Mouse (Mus musculus): ENCODE data around the gene D630003M21Rik. TPM values are rescaled to one million over a fixed set of nuclear protein-coding genes. Genes with fewer than 3 reads are reported as not detected.

The D630003M21Rik gene
- polyA plus RNA-seq, 1 experiment from 2014 or later: not detected

GRCm38 (mm10) chr2:158222664-158223063 is 6.4 kb downstream of the D630003M21Rik start:
- no peak overlapping the region for H3K27ac ChIP-seq
- WGBS (ENCODE audit: missing documents): 87% methylated on average over 4 of the region's 4 CpGs
- no peak overlapping the region for H3K4me3 ChIP-seq (ENCODE audit: inconsistent target)

GRCm38 (mm10) chr2:158221446-158222084 is 7.5 kb downstream of the D630003M21Rik start:
- Histone ChIP-seq H3K27ac (no peak overlapping the region), H3K79me2 (ENCODE audit: inconsistent target) (no peaks in the 10 kb centered on the region), H3K4me3 (ENCODE audit: inconsistent target) (no peak overlapping the region), H3K36me3 (ENCODE audit: inconsistent target) (no peaks in the 10 kb centered on the region)
- 59% methylated on average over 9 of the region's 9 CpGs for WGBS (ENCODE audit: missing documents)

More at GRCm38 (mm10) chr2:158222664-158223063, 6.4 kb downstream of the D630003M21Rik start:
- no peaks in the 10 kb centered on the region for H3K36me3 ChIP-seq (ENCODE audit: inconsistent target)
- H3K79me2 ChIP-seq (ENCODE audit: inconsistent target): no peaks in the 10 kb centered on the region

- 58% methylated on average over 2 of the region's 2 CpGs for WGBS (ENCODE audit: missing documents)
- Histone ChIP-seq H3K79me2 (ENCODE audit: inconsistent target) (no peaks in the 10 kb centered on the region), H3K27ac (no peak overlapping the region), H3K36me3 (ENCODE audit: inconsistent target) (no peaks in the 10 kb centered on the region), H3K4me3 (ENCODE audit: inconsistent target) (no peak overlapping the region)
Observed at GRCm38 (mm10) chr2:158219562-158219961, 9.5 kb downstream of the D630003M21Rik start.

GRCm38 (mm10) chr2:158216510-158216909 is 12.5 kb downstream of the D630003M21Rik start:
- WGBS (ENCODE audit: missing documents): 94% methylated on average over 8 of the region's 8 CpGs
- H3K27ac ChIP-seq: no peak overlapping the region

GRCm38 (mm10) chr2:158215283-158216117 is 13.5 kb downstream of the D630003M21Rik start:
- WGBS (ENCODE audit: missing documents): 83% methylated on average over 9 of the region's 9 CpGs
- Histone ChIP-seq H3K27ac (no peak overlapping the region), H3K79me2 (ENCODE audit: inconsistent target) (no peaks in the 10 kb centered on the region)

More at GRCm38 (mm10) chr2:158216510-158216909, 12.5 kb downstream of the D630003M21Rik start:
- no peaks in the 10 kb centered on the region for H3K79me2 ChIP-seq (ENCODE audit: inconsistent target)
- H3K4me3 ChIP-seq (ENCODE audit: inconsistent target): no peak overlapping the region
- H3K36me3 ChIP-seq (ENCODE audit: inconsistent target): no peaks in the 10 kb centered on the region

GRCm38 (mm10) chr2:158211764-158212471 is 17.1 kb downstream of the D630003M21Rik start:
- Histone ChIP-seq H3K79me2 (ENCODE audit: inconsistent target) (no peaks in the 10 kb centered on the region), H3K27ac (no peak overlapping the region), H3K36me3 (ENCODE audit: inconsistent target) (no peaks in the 10 kb centered on the region), H3K4me3 (ENCODE audit: inconsistent target) (no peak overlapping the region)
- WGBS (ENCODE audit: missing documents): 82% methylated on average over 4 of the region's 4 CpGs

More at GRCm38 (mm10) chr2:158215283-158216117, 13.5 kb downstream of the D630003M21Rik start:
- Histone ChIP-seq H3K4me3 (ENCODE audit: inconsistent target) (no peak overlapping the region), H3K36me3 (ENCODE audit: inconsistent target) (no peaks in the 10 kb centered on the region)

- 61% methylated on average over 9 of the region's 10 CpGs for WGBS (ENCODE audit: missing documents)
- Histone ChIP-seq H3K27ac (no peak overlapping the region), H3K79me2 (ENCODE audit: inconsistent target) (no peaks in the 10 kb centered on the region), H3K36me3 (ENCODE audit: inconsistent target) (no peaks in the 10 kb centered on the region), H3K4me3 (ENCODE audit: inconsistent target) (no peak overlapping the region)
Observed at GRCm38 (mm10) chr2:158210958-158211357, 18.1 kb downstream of the D630003M21Rik start.

GRCm38 (mm10) chr2:158210503-158210902 is 18.5 kb downstream of the D630003M21Rik start:
- Histone ChIP-seq H3K27ac (no peak overlapping the region), H3K36me3 (ENCODE audit: inconsistent target) (no peaks in the 10 kb centered on the region), H3K4me3 (ENCODE audit: inconsistent target) (no peak overlapping the region), H3K79me2 (ENCODE audit: inconsistent target) (no peaks in the 10 kb centered on the region)
- WGBS (ENCODE audit: missing documents): 45% methylated on average over 4 of the region's 4 CpGs

- Histone ChIP-seq H3K79me2 (ENCODE audit: inconsistent target) (no peaks in the 10 kb centered on the region), H3K36me3 (ENCODE audit: inconsistent target) (no peaks in the 10 kb centered on the region), H3K4me3 (ENCODE audit: inconsistent target) (no peak overlapping the region), H3K27ac (no peak overlapping the region)
- 45% methylated on average over 9 of the region's 9 CpGs for WGBS (ENCODE audit: missing documents)
Observed at GRCm38 (mm10) chr2:158209776-158210175, 19.2 kb downstream of the D630003M21Rik start.

GRCm38 (mm10) chr2:158207848-158208247 is 21.2 kb downstream of the D630003M21Rik start:
- no peaks in the 10 kb centered on the region for H3K79me2 ChIP-seq (ENCODE audit: inconsistent target)
- no peaks in the 10 kb centered on the region for H3K36me3 ChIP-seq (ENCODE audit: inconsistent target)
- no peak overlapping the region for H3K27ac ChIP-seq
- WGBS (ENCODE audit: missing documents): 5% methylated on average over 12 of the region's 12 CpGs
- no peak overlapping the region for H3K4me3 ChIP-seq (ENCODE audit: inconsistent target)

GRCm38 (mm10) chr2:158204114-158204513 is 24.9 kb downstream of the D630003M21Rik start:
- Histone ChIP-seq H3K79me2 (ENCODE audit: inconsistent target) (no peaks in the 10 kb centered on the region), H3K36me3 (ENCODE audit: inconsistent target) (no peaks in the 10 kb centered on the region)
- WGBS (ENCODE audit: missing documents): 11% methylated on average over 7 of the region's 7 CpGs

GRCm38 (mm10) chr2:158203686-158204085 is 25.3 kb downstream of the D630003M21Rik start:
- Histone ChIP-seq H3K79me2 (ENCODE audit: inconsistent target) (no peaks in the 10 kb centered on the region), H3K27ac (no peak overlapping the region), H3K4me3 (ENCODE audit: inconsistent target) (no peak overlapping the region), H3K36me3 (ENCODE audit: inconsistent target) (no peaks in the 10 kb centered on the region)
- 88% methylated on average over 4 of the region's 4 CpGs for WGBS (ENCODE audit: missing documents)

More at GRCm38 (mm10) chr2:158204114-158204513, 24.9 kb downstream of the D630003M21Rik start:
- Histone ChIP-seq H3K27ac (no peak overlapping the region), H3K4me3 (ENCODE audit: inconsistent target) (no peak overlapping the region)

GRCm38 (mm10) chr2:158199281-158199680 is 29.7 kb downstream of the D630003M21Rik start:
- 82% methylated on average over 3 of the region's 3 CpGs for WGBS (ENCODE audit: missing documents)
- Histone ChIP-seq H3K27ac (no peak overlapping the region), H3K79me2 (ENCODE audit: inconsistent target) (no peaks in the 10 kb centered on the region), H3K36me3 (ENCODE audit: inconsistent target) (no peaks in the 10 kb centered on the region), H3K4me3 (ENCODE audit: inconsistent target) (no peak overlapping the region)

GRCm38 (mm10) chr2:158198861-158199260 is 30.2 kb downstream of the D630003M21Rik start:
- WGBS (ENCODE audit: missing documents): 91% methylated on average over 6 of the region's 6 CpGs
- Histone ChIP-seq H3K27ac (no peak overlapping the region), H3K79me2 (ENCODE audit: inconsistent target) (no peaks in the 10 kb centered on the region), H3K36me3 (ENCODE audit: inconsistent target) (no peaks in the 10 kb centered on the region), H3K4me3 (ENCODE audit: inconsistent target) (no peak overlapping the region)
